Mouse (Mus musculus) neutrophil, adult 83 days (primary cell): ENCODE measurements around the gene Cdk14. TPM values are rescaled to one million over a fixed set of nuclear protein-coding genes. Genes with fewer than 3 reads are reported as not detected.

Experiments
- total RNA-seq, 2 experiments: library from RNA; stranded (reverse); gene quantifications; one replicate each; pipeline ENCODE4 v1.2.4; 2023

The Cdk14 gene
- 1 to 10 TPM; 6.0 to 9.0 TPM for total RNA-seq

GRCm38 (mm10) chr5:5419992-5420455 lies at the start of gene Cdk14:
Cdk14 (minus strand) TSS chr5:5420312.

GRCm38 (mm10) chr5:4757902-4758301 lies 662.2 kb downstream of the Cdk14 start, which contains the start of gene Fzd1:
Fzd1 (minus strand) TSS chr5:4758035.

Other genes starting within 250 kb of the Cdk14 start
- not detected for gene 1700015F17Rik, start 58.8 kb upstream of the Cdk14 start, total RNA-seq
- 1 to 10 TPM; 4.1 to 4.2 TPM for gene Cldn12, start 94.6 kb upstream of the Cdk14 start, total RNA-seq
- gene Gtpbp10, start 139.2 kb upstream of the Cdk14 start, total RNA-seq, result 1 to 10 TPM; 8.0 to 8.7 TPM
- not detected for gene Gm8773, start 153.5 kb upstream of the Cdk14 start, total RNA-seq
- gene Cfap69, start 243.9 kb upstream of the Cdk14 start, total RNA-seq, result not detected